22 mouse cellular contexts compared by ENCODE assay signal in the genomic region with DNA sequence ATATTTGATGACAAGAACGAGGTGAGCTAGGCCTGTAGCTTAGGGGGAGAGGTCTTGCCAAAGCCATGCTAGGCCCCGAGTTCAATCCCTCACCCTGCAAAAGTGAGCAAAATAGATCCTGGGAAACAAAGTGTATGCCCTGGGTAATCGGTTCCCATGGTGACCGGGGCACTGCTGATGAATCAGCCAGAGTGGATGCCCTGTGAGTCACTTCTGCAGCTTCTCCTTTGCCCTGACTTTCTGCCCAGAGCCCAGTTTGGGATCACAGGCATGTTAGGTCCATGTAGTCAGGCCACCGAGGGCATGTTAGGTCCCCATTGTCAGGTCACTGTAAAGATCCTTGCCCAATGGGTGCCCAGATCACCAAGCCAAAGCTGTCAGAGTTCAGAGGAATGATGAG. TPM values are rescaled to one million over a fixed set of nuclear protein-coding genes. Genes with fewer than 3 reads are reported as not detected.
DNase-seq lines count a peak whose midpoint lies in the region; ATAC-seq and TF ChIP-seq lines count a peak whose summit lies in the region.
"Had no signal": no experiment of that assay in that cellular context is flagged by ENCODE, and none has a peak within 500 bp of the region (broad histone marks: within the 10 kb centered on the region; RNA-seq: fewer than 3 reads in every experiment).

No protein-coding gene starts in this region.

- in situ Hi-C loops in Patski (cut with MboI; ENCODE audit: low pct_unique_long_range_greater_than_20kb), result no loop called here

- 81% methylated on average over 5 of the region's 5 CpGs for WGBS in neural tube, embryonic 13.5 days
- WGBS in midbrain, embryonic 11.5 days, result 79% methylated on average over 5 of the region's 5 CpGs

- TF ChIP-seq CTCF in Patski (IDR thresholded peaks at IDR 0.05), result no peak

- no peak for ATAC-seq in neural tube, embryonic 13.5 days (ENCODE audit: low read depth)
- peak; percentile 77 for ATAC-seq in Patski
- no peak for ATAC-seq in midbrain, embryonic 11.5 days (ENCODE audit: low FRiP score)
- ATAC-seq: forebrain, embryonic 13.5 days; hindbrain, postnatal 0 days; liver, embryonic 12.5 days had no signal

- no peak overlapping the region for H3K27ac ChIP-seq in neural tube, embryonic 13.5 days (replicated peaks)
- H3K27ac ChIP-seq in midbrain, embryonic 11.5 days (ENCODE audit: low read depth, low read length), result no peak overlapping the region
- H3K27ac ChIP-seq: forebrain, embryonic 13.5 days; hindbrain, postnatal 0 days; liver, embryonic 12.5 days; midbrain, embryonic 10.5 days; neural tube, embryonic 15.5 days had no signal

- DNase-seq in neural tube, embryonic 10.5 days (ENCODE audit: extremely low spot score, low spot score), result no peak
- DNase-seq in Patski (ENCODE audit: low read depth, low spot score), result peak; percentile 56
- DNase-seq in adrenal gland, postnatal 36 days, result peak; percentile 84 to 86
- DNase-seq in embryo, embryonic 11 days, result no peak
- no peak for DNase-seq in midbrain, embryonic 11.5 days (ENCODE audit: low spot score, missing footprints)
- DNase-seq in layer of hippocampus, adult 9-10 months (ENCODE audit: low spot score), result no peak
- DNase-seq: cerebellum, postnatal 14 days; heart, postnatal 36 days; kidney, adult 18-20 months; kidney, postnatal 14 days; lung, embryonic 14.5 days; lung, postnatal 4 days; right cerebral cortex, postnatal 4 days; thymus, postnatal 4 days had no signal

- CTCF ChIA-PET in Patski (lab: Charles Lee), result interaction anchor here (1.3 to 1.6 kb wide), 3 partner anchors 9 to 311 kb away, joined by 3 to 4 read pairs (median 3); no protein-coding TSS in a partner anchor

- H3K27me3 ChIP-seq in neural tube, embryonic 13.5 days, result no peaks in the 10 kb centered on the region
- H3K27me3 ChIP-seq in Patski, result no peaks in the 10 kb centered on the region
- H3K27me3 ChIP-seq in midbrain, embryonic 11.5 days (ENCODE audit: control insufficient read depth, insufficient read depth, low read length), result no peaks in the 10 kb centered on the region
- H3K27me3 ChIP-seq: forebrain, embryonic 13.5 days; liver, embryonic 12.5 days; neural tube, embryonic 15.5 days had no signal

- H3K36me3 ChIP-seq in neural tube, embryonic 13.5 days, result no peaks in the 10 kb centered on the region
- H3K36me3 ChIP-seq in midbrain, embryonic 11.5 days (ENCODE audit: control insufficient read depth, insufficient read depth, low read length), result no peaks in the 10 kb centered on the region
- H3K36me3 ChIP-seq: liver, embryonic 12.5 days; midbrain, embryonic 10.5 days; neural tube, embryonic 15.5 days had no signal

- H3K9me3 ChIP-seq in neural tube, embryonic 13.5 days, result peaks cover 5% of the 10 kb centered on the region; the same call in 1 of the 2 replicates
- peaks cover 5% of the 10 kb centered on the region; the same call in 1 of the 2 replicates for H3K9me3 ChIP-seq in midbrain, embryonic 11.5 days (ENCODE audit: control insufficient read depth, low read length)
- H3K9me3 ChIP-seq: midbrain, embryonic 10.5 days; neural tube, embryonic 15.5 days had no signal

- POLR2A ChIA-PET in Patski (lab: Charles Lee), result no interaction called here

- 0 out of 2 replicates have a peak overlapping the region, but pooled peaks have one; percentile 17 for H3K9ac ChIP-seq in neural tube, embryonic 13.5 days
- no peak overlapping the region for H3K9ac ChIP-seq in midbrain, embryonic 11.5 days (ENCODE audit: low read length)
- H3K9ac ChIP-seq: forebrain, embryonic 13.5 days; liver, embryonic 12.5 days; lung, embryonic 14.5 days; neural tube, embryonic 15.5 days had no signal

- H3K4me2 ChIP-seq in neural tube, embryonic 13.5 days, result no peak overlapping the region
- H3K4me2 ChIP-seq in midbrain, embryonic 11.5 days, result no peak overlapping the region
- H3K4me2 ChIP-seq: forebrain, embryonic 13.5 days; heart, embryonic 11.5 days; liver, embryonic 12.5 days; lung, embryonic 14.5 days; neural tube, embryonic 15.5 days had no signal

- H3K4me3 ChIP-seq in neural tube, embryonic 13.5 days, result no peak overlapping the region
- H3K4me3 ChIP-seq in midbrain, embryonic 11.5 days (ENCODE audit: low read depth, low read length), result no peak overlapping the region
- H3K4me3 ChIP-seq: forebrain, embryonic 13.5 days; liver, embryonic 12.5 days; midbrain, embryonic 10.5 days; neural tube, embryonic 15.5 days had no signal

- H3K4me1 ChIP-seq in neural tube, embryonic 13.5 days (replicated peaks), result peaks cover 13% of the 10 kb centered on the region
- H3K4me1 ChIP-seq in midbrain, embryonic 11.5 days (ENCODE audit: control insufficient read depth, insufficient read depth, low read length), result peaks cover under 1% of the 10 kb centered on the region; the same call in 1 of the 2 replicates

RNA-seq across cellular contexts. Expression of a gene that starts 45.5 kb away (rescaled TPM):
- 7.0 and 8.5 TPM in 2 replicates for polyA plus RNA-seq in neural tube, embryonic 13.5 days (2015; fragmentation: Nextera tagmentation; extraction: Ambion mirVana)
- 0.13 TPM for polyA plus RNA-seq in Patski (2021)
- total RNA-seq in adrenal gland, postnatal 36 days (2021), result 1 to 10 TPM; 3.2 to 7.7 TPM
- polyA plus RNA-seq in midbrain, embryonic 11.5 days (2014; fragmentation: Nextera tagmentation; extraction: Ambion mirVana), result 4.0 and 4.4 TPM in 2 replicates
- total RNA-seq: monocyte, adult 5-6 weeks had no signal

Comparison
In these comparisons a context has a peak if more than half of its experiments do, and no peak if none do; other contexts are left out.
1. DNase-seq: peak in Patski (single experiment) and adrenal gland, postnatal 36 days (2 of 2); none in neural tube, embryonic 10.5 days (single experiment), embryo, embryonic 11 days (single experiment), midbrain, embryonic 11.5 days (single experiment) and layer of hippocampus, adult 9-10 months (single experiment).